Mouse (Mus musculus) CH12.LX (cell line): ENCODE data around the gene Ptpn14. TPM values are rescaled to one million over a fixed set of nuclear protein-coding genes. Genes with fewer than 3 reads are reported as not detected.

Experiments used
- DNase-seq: peaks from one replicate; pipeline ENCODE4 v3.0.0-alpha.2; 2013; ENCODE audit errors: extremely low read depth
- H3K27ac ChIP-seq: 2 replicates; pipeline ENCODE4 v1.5.1; 2012; ENCODE audit warnings: low read depth, mild to moderate bottlenecking, control low read depth, moderate library complexity; ENCODE audit not compliant: insufficient read depth
- H3K27me3 ChIP-seq: replicated peaks from 2 replicates; pipeline ENCODE3; 2012; ENCODE audit warnings: inconsistent platforms
- H3K36me3 ChIP-seq, 2 experiments: replicated peaks in 1 of 2; 2 replicates each; pipeline versions ENCODE3 to v1.6.1; 2012; ENCODE audit warnings: inconsistent platforms in 1 of 2, low read length in 1 of 2, mild to moderate bottlenecking in 1 of 2, mixed read lengths in 1 of 2, moderate library complexity in 1 of 2; ENCODE audit not compliant: control insufficient read depth in 1 of 2, insufficient read depth in 1 of 2
- H3K4me1 ChIP-seq, 2 experiments: 2 replicates each; pipeline ENCODE4 v1.6.1; 2012; ENCODE audit warnings: inconsistent platforms in 1 of 2, moderate library complexity in 1 of 2; ENCODE audit not compliant: insufficient read depth in 2 of 2, control insufficient read depth in 1 of 2
- H3K4me2 ChIP-seq: 2 replicates; pipeline ENCODE4 v1.6.1; 2012; ENCODE audit warnings: low read depth, mild to moderate bottlenecking, control low read depth; ENCODE audit not compliant: poor library complexity, insufficient read depth, severe bottlenecking
- H3K4me3 ChIP-seq, 3 experiments: fragments of 150-350 bp in 1 of 3; sonication (generic) in 1 of 3; replicated peaks in 1 of 3; 2 replicates each; pipeline versions ENCODE3 to v1.5.1; 2011 to 2012; ENCODE audit warnings: low read depth in 2 of 3, low read length in 2 of 3, mild to moderate bottlenecking in 2 of 3, moderate library complexity in 2 of 3, control low read depth in 1 of 3, improper control_type of control experiment in 1 of 3, inconsistent platforms in 1 of 3, mixed read lengths in 1 of 3; ENCODE audit not compliant: poor library complexity in 1 of 3
- H3K79me2 ChIP-seq: replicated peaks from 2 replicates; pipeline ENCODE4 v1.6.1; 2012; ENCODE audit warnings: mild to moderate bottlenecking, moderate library complexity; ENCODE audit not compliant: control insufficient read depth, poor library complexity, insufficient read depth, severe bottlenecking; ENCODE audit errors: extremely low read depth
- H3K9ac ChIP-seq: 2 replicates; pipeline ENCODE4 v1.6.1; 2012; ENCODE audit warnings: low read depth, mild to moderate bottlenecking, control low read depth, moderate library complexity; ENCODE audit not compliant: insufficient read depth
- H3K9me3 ChIP-seq: replicated peaks from 2 replicates; pipeline ENCODE3; 2012; ENCODE audit warnings: low read length, inconsistent platforms, mixed read lengths
- CTCF ChIP-seq, 2 experiments: IDR thresholded peaks in 1 of 2; conservative IDR thresholded peaks in 1 of 2; 2 replicates each; pipeline ENCODE4 v1.5.1; 2011 to 2012; ENCODE audit warnings: low read depth in 2 of 2, low read length in 2 of 2, improper control_type of control experiment in 1 of 2, inconsistent platforms in 1 of 2, mild to moderate bottlenecking in 1 of 2, moderate library complexity in 1 of 2
- ETS1 ChIP-seq: conservative IDR thresholded peaks from 2 replicates; pipeline ENCODE4 v1.6.1; 2012; ENCODE audit warnings: low read depth, mild to moderate bottlenecking, inconsistent platforms, low read length, improper control_type of control experiment, moderate library complexity
- GABPA ChIP-seq: IDR thresholded peaks from 2 replicates; pipeline ENCODE4 v1.6.1; 2012; ENCODE audit warnings: low read depth, low read length, improper control_type of control experiment, inconsistent platforms; ENCODE audit not compliant: insufficient replicate concordance
- JUN ChIP-seq: IDR thresholded peaks from 2 replicates; pipeline ENCODE4 v1.6.1; 2011; ENCODE audit warnings: low read depth, mild to moderate bottlenecking, low read length, improper control_type of control experiment, moderate library complexity; ENCODE audit not compliant: insufficient read depth
- MAFK ChIP-seq: IDR thresholded peaks from 2 replicates; pipeline ENCODE4 v1.6.1; 2011; ENCODE audit warnings: low read length, improper control_type of control experiment; ENCODE audit not compliant: insufficient replicate concordance
- MEF2A ChIP-seq: IDR thresholded peaks from 2 replicates; pipeline ENCODE4 v1.6.1; 2014; ENCODE audit warnings: low read depth, mild to moderate bottlenecking, inconsistent platforms, low read length, improper control_type of control experiment, borderline replicate concordance
- MYC ChIP-seq: IDR thresholded peaks from 2 replicates; pipeline ENCODE4 v1.6.1; 2011; ENCODE audit warnings: low read depth, mild to moderate bottlenecking, improper control_type of control experiment, low read length
- PAX5 ChIP-seq: IDR thresholded peaks from 2 replicates; pipeline ENCODE4 v1.6.1; 2012; ENCODE audit warnings: low read length, inconsistent platforms, mixed read lengths
- POLR2A ChIP-seq: IDR thresholded peaks from 2 replicates; pipeline ENCODE4 v1.6.1; 2011; ENCODE audit warnings: low read depth, mild to moderate bottlenecking, improper control_type of control experiment, low read length
- POLR2AphosphoS2 ChIP-seq: IDR thresholded peaks from 2 replicates; pipeline ENCODE4 v1.6.1; 2011; ENCODE audit warnings: low read depth, low read length, improper control_type of control experiment
- RAD21 ChIP-seq: IDR thresholded peaks from 2 replicates; pipeline ENCODE4 v1.6.1; 2011; ENCODE audit warnings: low read depth, mild to moderate bottlenecking, low read length, improper control_type of control experiment, moderate library complexity
- SMC3 ChIP-seq: IDR thresholded peaks from 2 replicates; pipeline ENCODE4 v1.6.1; 2011; ENCODE audit warnings: low read depth, low read length, improper control_type of control experiment
- TCF12 ChIP-seq: IDR thresholded peaks from 2 replicates; pipeline ENCODE4 v1.6.1; 2014; ENCODE audit warnings: low read depth, mild to moderate bottlenecking, inconsistent platforms, low read length, improper control_type of control experiment
- USF1 ChIP-seq: IDR thresholded peaks from 2 replicates; pipeline ENCODE4 v1.6.1; 2014; ENCODE audit warnings: low read depth, mild to moderate bottlenecking, inconsistent platforms, low read length, improper control_type of control experiment
- USF2 ChIP-seq: conservative IDR thresholded peaks from 2 replicates; pipeline ENCODE4 v1.6.1; 2011; ENCODE audit warnings: low read depth, low read length, improper control_type of control experiment
- ZMIZ1 ChIP-seq: IDR thresholded peaks from 2 replicates; pipeline ENCODE4 v1.6.1; 2012; ENCODE audit warnings: low read depth, mild to moderate bottlenecking, inconsistent platforms, low read length, improper control_type of control experiment
- dilution Hi-C: fragments of 300-500 bp; cut with MboI; formaldehyde crosslinking; loops from 2 replicates; pipeline ENCODE4 v1.14.3; 2020; ENCODE audit warnings: low sequenced_read_pairs; ENCODE audit not compliant: extremely low pct_unique_long_range_greater_than_20kb, extremely low pct_ligation_motif_present
- in situ Hi-C: fragments of 300-500 bp; cut with MboI; formaldehyde crosslinking; loops from 3 replicates; pipeline ENCODE4 v1.14.3; 2019; ENCODE audit warnings: low sequenced_read_pairs, low pct_ligation_motif_present, low pct_unique_long_range_greater_than_20kb, mixed read lengths
- polyA plus RNA-seq: library from polyadenylated mRNA; unstranded; fragments of >175 nt; gene quantifications from 2 replicates; pipeline ENCODE4 v1.2.1, GENCODE M21; 2012; ENCODE audit warnings: low read depth; ENCODE audit not compliant: insufficient read length
- total RNA-seq, 2 experiments: library from RNA; depleted of rRNA; stranded (reverse); fragments of 300-350 nt in 1 of 2; fragments of >200 nt in 1 of 2; gene quantifications; 2 replicates each; pipeline ENCODE4 v1.2.3; 2012 to 2014

Gene Ptpn14
- total and polyA plus RNA-seq, 3 experiments = under 0.01 to 0.10 TPM; not detected in 1

DNA sequence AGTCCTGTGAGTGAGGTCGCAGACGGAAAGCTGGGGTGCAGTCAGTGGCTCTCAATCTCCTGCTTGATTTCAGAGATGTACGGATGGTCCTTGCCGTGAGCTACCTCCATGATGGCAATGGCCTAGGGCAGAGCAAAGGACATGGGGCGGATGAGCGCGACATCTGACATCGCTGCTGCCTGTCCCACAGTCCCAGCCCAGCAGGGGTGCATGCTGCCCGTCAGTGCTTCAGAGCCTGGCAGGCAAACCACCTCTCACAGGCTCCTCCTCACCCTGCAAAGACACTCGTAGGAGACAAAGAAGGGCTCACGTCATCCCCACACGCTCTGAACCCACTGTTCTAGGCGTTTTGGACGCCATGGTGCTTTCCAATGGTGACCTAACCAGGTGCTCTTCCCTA is 152.7 kb downstream of the Ptpn14 start:
- Histone ChIP-seq H3K4me3 (no peak overlapping the region), H3K27ac (no peak overlapping the region), H3K36me3 (peaks cover 25 to 77% of the 10 kb centered on the region in 2 experiments), H3K4me1 (peaks cover 0 to 10% of the 10 kb centered on the region in 2 experiments; a peak in 1 of 4 replicates), H3K9me3 (no peaks in the 10 kb centered on the region), H3K27me3 (no peaks in the 10 kb centered on the region), H3K9ac (no peak overlapping the region), H3K4me2 (no peak overlapping the region), H3K79me2 (no peaks in the 10 kb centered on the region)
- dilution Hi-C loops (no loop called here), in situ Hi-C loops (loop anchor here (5.0 kb wide), 1 partner anchor 173 kb away; no protein-coding TSS in a partner anchor)
- DNase-seq = no peak
- TF ChIP-seq POLR2AphosphoS2 (no peak), USF2 (no peak), POLR2A (no peak), GABPA (no peak), JUN (no peak), ZMIZ1 (no peak), MAFK (no peak), MYC (no peak), USF1 (no peak), MEF2A (no peak)

DNA sequence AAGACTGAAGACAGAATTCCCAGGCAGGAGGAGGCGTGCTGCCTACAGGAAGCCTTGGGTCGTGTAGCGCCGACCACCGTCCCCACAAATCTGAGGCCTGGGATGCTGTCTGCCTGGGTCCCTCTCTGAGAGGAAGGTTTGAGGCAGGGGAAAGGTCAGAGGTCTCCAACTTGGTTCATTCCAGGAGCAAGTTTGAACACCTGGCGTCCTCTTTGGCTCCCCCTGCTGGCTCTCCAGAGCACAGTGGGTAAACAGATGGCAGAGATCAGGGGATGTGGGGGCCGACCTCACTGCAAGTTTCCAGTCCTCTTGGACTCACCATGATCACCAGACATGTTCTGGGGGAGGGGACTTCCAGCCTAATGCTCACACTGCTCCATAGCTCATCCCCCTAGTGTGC is 154.8 kb downstream of the Ptpn14 start:
- Histone ChIP-seq H3K9me3 (no peaks in the 10 kb centered on the region), H3K9ac (no peak overlapping the region), H3K36me3 (peaks cover 32 to 90% of the 10 kb centered on the region in 2 experiments), H3K4me2 (no peak overlapping the region), H3K27ac (no peak overlapping the region), H3K4me3 (no peak overlapping the region), H3K79me2 (no peaks in the 10 kb centered on the region), H3K4me1 (peaks cover 0 to 8% of the 10 kb centered on the region in 2 experiments; a peak in 1 of 4 replicates), H3K27me3 (no peaks in the 10 kb centered on the region)
- dilution Hi-C loops = no loop called here
- TF ChIP-seq RAD21 = peak; percentile 33
- TF ChIP-seq PAX5 = no peak
- TF ChIP-seq CTCF (conservative IDR thresholded peaks at IDR 0.05 in 1 of 2, IDR thresholded peaks at IDR 0.05 in 1 of 2; ENCODE audit: low read depth in 2 of 2, low read length in 2 of 2) = peak; percentile 76
- peak; percentile 80 for TF ChIP-seq SMC3
- in situ Hi-C loops = loop anchor here (5.0 kb wide), 1 partner anchor 176 kb away; no protein-coding TSS in a partner anchor
- peak; percentile 53 for DNase-seq

DNA sequence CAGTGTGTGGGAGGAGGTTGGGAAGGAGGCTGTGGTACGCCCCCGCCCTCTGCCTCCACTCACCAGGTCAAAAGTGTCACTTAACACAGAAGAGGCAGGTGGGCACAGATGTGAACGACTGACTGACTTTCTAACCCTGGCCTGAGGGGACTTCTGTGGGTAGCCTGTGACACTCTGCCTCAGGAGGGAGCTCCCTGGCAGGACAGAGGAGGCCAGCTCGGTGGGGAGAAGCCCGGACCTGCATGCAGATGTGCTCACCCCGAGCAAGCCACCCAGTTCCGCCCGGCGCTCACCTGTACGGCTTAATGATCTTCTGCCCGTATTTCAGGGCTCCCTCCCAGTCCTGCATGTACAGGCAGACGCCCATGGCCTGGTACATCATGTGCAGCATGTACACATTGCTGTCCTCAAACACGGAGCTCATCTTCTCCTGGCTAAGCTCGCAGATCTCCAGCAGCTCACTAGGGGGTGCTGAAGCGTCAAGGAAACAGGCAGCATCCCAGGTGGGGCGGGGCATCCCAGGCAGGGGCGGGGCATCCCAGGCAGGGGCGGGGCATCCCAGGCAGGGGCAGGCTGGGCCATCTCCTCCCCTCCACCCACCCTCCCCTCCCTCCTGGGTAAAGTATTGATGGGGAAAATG is 155.6 kb downstream of the Ptpn14 start:
- TF ChIP-seq JUN (no peak), POLR2A (no peak), MYC (no peak), RAD21 (peak; percentile 22), MAFK (no peak), POLR2AphosphoS2 (no peak), CTCF (conservative IDR thresholded peaks at IDR 0.05 in 1 of 2, IDR thresholded peaks at IDR 0.05 in 1 of 2; ENCODE audit: low read depth in 2 of 2, low read length in 2 of 2) (peak in 1 of 2 experiments; percentile 56; a peak in 2 of 4 replicates), SMC3 (peak; percentile 22; the same call in 1 of the 2 replicates), ETS1 (no peak), TCF12 (no peak)
- no peaks in the 10 kb centered on the region for H3K79me2 ChIP-seq
- H3K4me2 ChIP-seq = no peak overlapping the region
- no peaks in the 10 kb centered on the region for H3K27me3 ChIP-seq
- no peak overlapping the region for H3K4me3 ChIP-seq
- H3K9ac ChIP-seq = no peak overlapping the region
- in situ Hi-C loops (loop anchor here (5.0 kb wide), 1 partner anchor 176 kb away; no protein-coding TSS in a partner anchor), dilution Hi-C loops (no loop called here)
- peaks cover 32 to 98% of the 10 kb centered on the region in 2 experiments for H3K36me3 ChIP-seq
- peak; percentile 45 for DNase-seq
- peaks cover 0 to 8% of the 10 kb centered on the region in 2 experiments; a peak in 1 of 4 replicates for H3K4me1 ChIP-seq
- H3K9me3 ChIP-seq = no peaks in the 10 kb centered on the region
- no peak overlapping the region for H3K27ac ChIP-seq
